Mouse (Mus musculus): ENCODE measurements at regions not wholly inside any gene's neighbourhood (a gene's known extent, or its start where the extent isn't known, plus 50 kb on each side); places are given as distances from the start of the nearest gene placed in this dataset.
A peak's percentile ranks its signal among the peaks of the same experiment; 100 is the strongest.

DNA sequence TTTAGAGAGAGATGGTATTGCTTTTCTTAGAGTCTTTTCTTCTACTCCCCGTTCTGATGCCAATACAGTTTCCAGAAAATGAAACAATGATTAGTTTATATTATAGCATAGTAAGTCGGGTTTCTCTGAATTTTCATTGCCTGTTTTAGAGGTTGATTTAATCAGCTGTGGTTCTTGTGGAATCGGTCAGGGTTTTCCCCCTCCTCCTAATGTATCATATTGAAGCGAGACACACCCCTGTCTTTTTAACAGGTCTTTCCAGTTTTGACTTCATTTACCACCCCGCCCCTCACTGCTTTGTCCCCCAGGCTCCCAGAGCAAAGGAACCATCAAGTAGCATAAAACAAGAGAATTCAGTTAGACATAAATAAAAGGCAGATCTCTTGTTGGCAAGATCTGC, 315.1 kb upstream of the Adgrl2 start:
- no peak for ATAC-seq (ENCODE audit: borderline replicate concordance, extremely low read depth, low FRiP score, low TSS enrichment)
- Histone ChIP-seq H3K27ac (no peak overlapping the region), H3K27me3 (no peaks in the 10 kb centered on the region), H3K9ac (no peak overlapping the region), H3K4me2 (no peak overlapping the region), H3K4me1 (0 out of 2 replicates have a peak, but pooled peaks cover 7% of the 10 kb centered on the region), H3K4me3 (no peak overlapping the region), H3K9me3 (no peaks in the 10 kb centered on the region), H3K36me3 (no peaks in the 10 kb centered on the region)
- 50% methylated on average over 5 of the region's 5 CpGs for WGBS

GRCm38 (mm10) chr3:149305011-149305413, 314.7 kb upstream of the Adgrl2 start:
- no peak overlapping the region for H3K9ac ChIP-seq
- no peak overlapping the region for H3K4me2 ChIP-seq
- H3K9me3 ChIP-seq: no peaks in the 10 kb centered on the region
- 0 out of 2 replicates have a peak, but pooled peaks cover 7% of the 10 kb centered on the region for H3K4me1 ChIP-seq
- no peak for ATAC-seq (ENCODE audit: borderline replicate concordance, extremely low read depth, low FRiP score, low TSS enrichment)
- no peaks in the 10 kb centered on the region for H3K27me3 ChIP-seq
- WGBS: 43% methylated on average over 6 of the region's 6 CpGs
- H3K4me3 ChIP-seq: no peak overlapping the region
- no peak overlapping the region for H3K27ac ChIP-seq
- no peaks in the 10 kb centered on the region for H3K36me3 ChIP-seq

GRCm38 (mm10) chr3:149303418-149303817, 313.1 kb upstream of the Adgrl2 start:
- H3K4me2 ChIP-seq: no peak overlapping the region
- H3K36me3 ChIP-seq: no peaks in the 10 kb centered on the region
- no peak overlapping the region for H3K9ac ChIP-seq
- ATAC-seq (ENCODE audit: borderline replicate concordance, extremely low read depth, low FRiP score, low TSS enrichment): no peak
- WGBS: 82% methylated on average over 5 of the region's 5 CpGs
- H3K4me1 ChIP-seq: 0 out of 2 replicates have a peak, but pooled peaks cover 7% of the 10 kb centered on the region
- H3K27ac ChIP-seq: peak overlapping the region; percentile 29; the same call in 1 of the 2 replicates
- no peak overlapping the region for H3K4me3 ChIP-seq
- no peaks in the 10 kb centered on the region for H3K27me3 ChIP-seq
- no peaks in the 10 kb centered on the region for H3K9me3 ChIP-seq

- Histone ChIP-seq H3K4me3 (no peak overlapping the region), H3K36me3 (no peaks in the 10 kb centered on the region), H3K4me1 (0 out of 2 replicates have a peak, but pooled peaks cover 7% of the 10 kb centered on the region), H3K9me3 (no peaks in the 10 kb centered on the region), H3K4me2 (no peak overlapping the region), H3K27me3 (no peaks in the 10 kb centered on the region), H3K9ac (no peak overlapping the region), H3K27ac (no peak overlapping the region)
- no peak for ATAC-seq (ENCODE audit: borderline replicate concordance, extremely low read depth, low FRiP score, low TSS enrichment)
- WGBS: 57% methylated on average over 4 of the region's 4 CpGs
Measured at GRCm38 (mm10) chr3:149300002-149300401, 309.6 kb upstream of the Adgrl2 start.

DNA sequence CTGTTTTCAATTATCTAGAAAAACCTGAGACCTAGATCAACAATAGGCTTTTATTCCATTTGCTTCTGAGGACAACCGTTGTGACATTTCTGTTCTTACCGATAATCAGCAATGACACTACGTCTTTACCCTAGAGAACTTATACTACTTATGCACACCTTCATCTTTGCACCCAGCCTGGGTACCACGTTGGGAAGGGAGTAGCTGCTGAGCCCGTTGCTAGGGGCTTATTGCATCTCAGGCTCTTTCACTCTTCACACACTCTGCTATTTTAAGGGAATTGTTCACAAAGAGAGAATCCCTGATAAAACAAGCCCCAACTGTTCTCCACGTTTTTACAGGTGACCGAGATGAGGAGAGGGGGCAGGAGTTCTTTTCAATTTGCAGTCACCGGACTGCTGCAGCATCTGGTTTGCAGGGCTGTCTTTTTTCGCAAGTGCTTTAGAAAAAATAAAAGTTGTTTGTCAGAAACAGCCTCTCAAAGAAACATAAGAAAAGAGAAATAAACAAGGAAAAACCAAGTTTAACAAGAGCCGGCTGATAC, 306.1 kb upstream of the Adgrl2 start:
- no peaks in the 10 kb centered on the region for H3K27me3 ChIP-seq
- ATAC-seq (ENCODE audit: borderline replicate concordance, extremely low read depth, low FRiP score, low TSS enrichment): no peak

DNA sequence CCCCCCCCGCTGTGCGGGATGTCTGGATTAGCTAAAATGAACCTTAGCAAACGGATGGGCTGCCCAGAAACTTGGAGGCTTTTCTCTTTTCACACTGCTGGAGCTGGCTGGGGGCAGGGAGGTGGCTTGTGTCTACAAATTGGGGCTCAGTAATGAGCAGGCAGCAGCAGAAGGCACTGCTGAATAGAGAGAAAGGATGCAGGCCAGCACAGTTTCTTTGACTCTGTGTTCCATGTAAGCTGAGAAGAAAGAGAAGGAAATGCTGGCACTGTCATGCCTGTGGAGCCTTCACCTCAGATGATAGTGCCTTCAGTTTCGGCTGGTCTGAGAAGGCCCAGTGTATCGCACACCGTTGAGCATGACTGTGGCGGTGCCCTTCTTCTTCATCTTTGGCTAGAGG, 305.6 kb upstream of the Adgrl2 start:
- H3K36me3 ChIP-seq: no peaks in the 10 kb centered on the region
- no peak overlapping the region for H3K9ac ChIP-seq
- no peaks in the 10 kb centered on the region for H3K27me3 ChIP-seq
- H3K27ac ChIP-seq: no peak overlapping the region
- no peak for ATAC-seq (ENCODE audit: borderline replicate concordance, extremely low read depth, low FRiP score, low TSS enrichment)
- WGBS: 66% methylated on average over 5 of the region's 7 CpGs
- H3K4me2 ChIP-seq: no peak overlapping the region
- H3K4me3 ChIP-seq: no peak overlapping the region
- no peaks in the 10 kb centered on the region for H3K9me3 ChIP-seq
- no peaks in the 10 kb centered on the region for H3K4me1 ChIP-seq

More for the DNA sequence above, 306.1 kb upstream of the Adgrl2 start:
- no peak overlapping the region for H3K9ac ChIP-seq
- 75% methylated on average over 10 of the region's 10 CpGs for WGBS
- H3K27ac ChIP-seq: no peak overlapping the region
- no peaks in the 10 kb centered on the region for H3K4me1 ChIP-seq
- no peak overlapping the region for H3K4me3 ChIP-seq
- H3K4me2 ChIP-seq: no peak overlapping the region
- H3K9me3 ChIP-seq: no peaks in the 10 kb centered on the region
- H3K36me3 ChIP-seq: no peaks in the 10 kb centered on the region

DNA sequence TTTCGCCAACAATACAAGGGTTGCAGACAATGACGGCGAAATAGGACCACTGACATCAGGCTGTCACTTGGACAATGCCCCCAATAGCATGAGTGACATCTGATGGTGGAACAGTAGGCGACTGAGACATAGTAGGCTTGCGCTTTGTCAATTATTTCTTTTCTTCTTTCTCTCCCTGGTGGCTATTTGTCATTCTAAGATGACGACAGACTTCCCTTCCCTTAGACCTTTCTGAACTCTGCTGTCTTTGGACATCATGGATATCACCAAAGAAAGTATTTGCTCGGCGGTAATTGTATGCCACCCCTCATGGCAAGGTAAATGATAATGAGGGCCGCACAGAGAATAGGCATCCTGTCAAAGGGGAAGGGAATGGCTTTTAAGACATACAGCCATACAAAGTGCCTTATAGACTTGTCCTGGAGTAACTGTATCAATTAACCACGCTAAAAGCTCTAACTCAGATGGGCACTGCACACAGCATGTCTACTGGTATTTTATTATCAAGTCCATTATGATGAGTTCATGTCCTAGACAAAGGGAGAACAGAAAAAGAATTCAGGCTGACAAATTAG, 305.0 kb upstream of the Adgrl2 start:
- Histone ChIP-seq H3K9ac (no peak overlapping the region), H3K4me2 (no peak overlapping the region), H3K27me3 (no peaks in the 10 kb centered on the region), H3K9me3 (no peaks in the 10 kb centered on the region), H3K27ac (no peak overlapping the region), H3K4me1 (no peaks in the 10 kb centered on the region), H3K4me3 (no peak overlapping the region), H3K36me3 (no peaks in the 10 kb centered on the region)
- no peak for ATAC-seq (ENCODE audit: borderline replicate concordance, extremely low read depth, low FRiP score, low TSS enrichment)
- WGBS: 77% methylated on average over 10 of the region's 10 CpGs

- H3K4me2 ChIP-seq: no peak overlapping the region
- no peak overlapping the region for H3K4me3 ChIP-seq
- H3K9me3 ChIP-seq: no peaks in the 10 kb centered on the region
- H3K4me1 ChIP-seq: no peaks in the 10 kb centered on the region
- WGBS: 53% methylated on average over 4 of the region's 4 CpGs
- H3K9ac ChIP-seq: no peak overlapping the region
- H3K27me3 ChIP-seq: no peaks in the 10 kb centered on the region
- no peak for ATAC-seq (ENCODE audit: borderline replicate concordance, extremely low read depth, low FRiP score, low TSS enrichment)
- H3K36me3 ChIP-seq: no peaks in the 10 kb centered on the region
- H3K27ac ChIP-seq: no peak overlapping the region
Measured at GRCm38 (mm10) chr3:149294445-149294844, 304.1 kb upstream of the Adgrl2 start.

DNA sequence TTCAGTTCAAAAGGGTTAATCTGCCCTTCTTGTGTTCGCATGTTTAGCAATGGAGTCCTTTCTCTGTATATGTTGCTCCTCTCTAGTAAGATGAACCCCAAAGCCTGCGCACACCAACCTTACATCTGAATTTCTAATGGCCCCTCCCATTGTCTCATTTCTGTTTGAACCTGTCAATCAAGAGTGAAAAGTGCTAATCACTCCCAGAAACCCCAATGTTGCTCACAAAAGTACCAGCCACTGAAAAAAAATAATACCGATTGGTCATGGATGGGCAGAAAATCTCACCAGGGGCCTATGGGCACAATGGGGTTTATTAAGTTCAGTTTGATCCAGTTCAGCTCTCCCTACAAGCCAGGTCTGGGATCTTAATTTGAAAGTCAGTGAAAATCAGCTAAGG, 302.1 kb upstream of the Adgrl2 start:
- Histone ChIP-seq H3K9ac (no peak overlapping the region), H3K4me3 (no peak overlapping the region), H3K27me3 (no peaks in the 10 kb centered on the region), H3K9me3 (no peaks in the 10 kb centered on the region), H3K27ac (no peak overlapping the region), H3K4me2 (no peak overlapping the region), H3K36me3 (no peaks in the 10 kb centered on the region), H3K4me1 (no peaks in the 10 kb centered on the region)
- 92% methylated on average over 3 of the region's 3 CpGs for WGBS
- ATAC-seq (ENCODE audit: borderline replicate concordance, extremely low read depth, low FRiP score, low TSS enrichment): no peak

DNA sequence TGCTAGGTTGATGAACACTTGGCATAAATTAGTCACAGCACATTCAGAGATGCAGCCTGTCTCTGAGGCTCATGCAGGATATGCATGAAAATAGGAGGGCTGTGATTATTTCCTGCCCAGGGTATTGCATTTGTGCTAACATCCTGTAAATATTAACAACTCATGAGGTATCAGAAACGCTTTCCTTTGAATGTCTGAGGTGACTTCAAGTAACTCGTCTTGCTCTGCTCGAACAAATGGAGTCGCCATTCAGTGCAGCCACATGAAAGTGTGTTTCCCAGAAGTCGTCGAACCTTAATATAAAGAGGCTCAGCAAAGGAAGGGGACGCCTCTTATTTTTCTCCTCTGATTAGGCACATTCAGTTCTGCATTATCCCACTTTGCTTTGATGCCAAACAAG, 301.1 kb upstream of the Adgrl2 start:
- ATAC-seq (ENCODE audit: borderline replicate concordance, extremely low read depth, low FRiP score, low TSS enrichment): no peak
- Histone ChIP-seq H3K27me3 (no peaks in the 10 kb centered on the region), H3K27ac (no peak overlapping the region), H3K9ac (no peak overlapping the region), H3K36me3 (no peaks in the 10 kb centered on the region), H3K4me2 (no peak overlapping the region), H3K4me1 (no peaks in the 10 kb centered on the region), H3K9me3 (no peaks in the 10 kb centered on the region), H3K4me3 (no peak overlapping the region)
- 65% methylated on average over 7 of the region's 7 CpGs for WGBS

DNA sequence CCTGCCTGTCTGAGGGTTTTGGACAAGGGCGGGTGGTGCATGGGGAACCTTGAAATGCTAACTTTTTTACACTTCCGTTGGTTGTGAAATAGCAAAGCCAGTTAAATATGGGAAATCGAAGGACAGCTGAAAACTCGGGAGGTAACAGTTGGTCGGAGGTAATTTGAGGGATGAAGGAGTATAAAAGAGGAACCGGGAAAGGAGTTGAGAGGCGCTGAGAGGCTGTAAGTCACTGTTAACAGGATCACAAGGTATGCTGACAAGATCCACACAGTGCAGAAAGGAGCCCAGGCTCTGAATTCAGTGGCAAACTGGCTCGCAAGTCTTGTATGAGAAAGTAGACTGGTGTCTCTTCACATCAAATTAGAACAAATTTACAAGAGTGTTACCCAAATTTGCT, 299.9 kb upstream of the Adgrl2 start:
- Histone ChIP-seq H3K9ac (no peak overlapping the region), H3K27ac (no peak overlapping the region), H3K36me3 (no peaks in the 10 kb centered on the region), H3K4me2 (no peak overlapping the region), H3K4me3 (no peak overlapping the region), H3K9me3 (no peaks in the 10 kb centered on the region), H3K4me1 (no peaks in the 10 kb centered on the region), H3K27me3 (no peaks in the 10 kb centered on the region)
- 79% methylated on average over 8 of the region's 8 CpGs for WGBS
- no peak for ATAC-seq (ENCODE audit: borderline replicate concordance, extremely low read depth, low FRiP score, low TSS enrichment)

DNA sequence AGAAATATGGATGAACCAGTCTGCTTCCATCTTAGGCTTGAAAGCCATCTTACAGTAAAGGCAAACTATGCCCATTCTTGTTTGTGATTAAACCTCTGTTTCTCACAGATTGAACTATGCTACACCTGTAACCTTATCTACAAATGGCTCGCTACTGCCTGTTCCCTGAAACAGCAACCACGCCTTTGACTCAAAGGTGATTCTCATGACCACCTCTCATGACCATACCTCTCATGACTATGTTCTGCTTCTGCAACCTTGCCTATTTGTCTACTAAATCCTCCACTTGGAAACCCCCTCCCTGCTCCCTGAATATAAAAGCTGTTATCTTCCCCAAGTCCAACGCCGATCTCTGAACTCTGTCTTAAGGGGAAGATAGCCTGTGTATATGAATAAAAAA, 296.7 kb upstream of the Adgrl2 start:
- WGBS: 83% methylated on average over 4 of the region's 4 CpGs
- Histone ChIP-seq H3K4me2 (no peak overlapping the region), H3K36me3 (no peaks in the 10 kb centered on the region), H3K4me3 (no peak overlapping the region), H3K27me3 (no peaks in the 10 kb centered on the region), H3K9ac (no peak overlapping the region), H3K4me1 (no peaks in the 10 kb centered on the region), H3K9me3 (no peaks in the 10 kb centered on the region), H3K27ac (no peak overlapping the region)
- ATAC-seq (ENCODE audit: borderline replicate concordance, extremely low read depth, low FRiP score, low TSS enrichment): no peak

- H3K27me3 ChIP-seq: no peaks in the 10 kb centered on the region
- ATAC-seq (ENCODE audit: borderline replicate concordance, extremely low read depth, low FRiP score, low TSS enrichment): no peak
- H3K27ac ChIP-seq: no peak overlapping the region
- WGBS: 89% methylated on average over 4 of the region's 4 CpGs
- no peaks in the 10 kb centered on the region for H3K9me3 ChIP-seq
- no peak overlapping the region for H3K4me3 ChIP-seq
- no peaks in the 10 kb centered on the region for H3K36me3 ChIP-seq
- no peak overlapping the region for H3K4me2 ChIP-seq
- H3K4me1 ChIP-seq: no peaks in the 10 kb centered on the region
- H3K9ac ChIP-seq: no peak overlapping the region
Measured at GRCm38 (mm10) chr3:149284976-149285375, 294.6 kb upstream of the Adgrl2 start.

Measured in lung, embryonic 15.5 days (tissue).